Mouse (Mus musculus): ENCODE measurements at regions not wholly inside any gene's neighbourhood (a gene's known extent, or its start where the extent isn't known, plus 50 kb on each side); places are given as distances from the start of the nearest gene placed in this dataset.
"Not testable (repeated sequence)": the region's sequence is repeated elsewhere in the genome, so short reads cannot be mapped to it uniquely, and the experiment has no call there.

- 24% methylated on average over 11 of the region's 16 CpGs for WGBS
- H3K4me1 ChIP-seq; H3K9me3 ChIP-seq; H3K27me3 ChIP-seq (ENCODE audit: poor library complexity, severe bottlenecking); DNase-seq (ENCODE audit: extremely low spot score, low spot score); H3K36me3 ChIP-seq (replicated peaks); H3K4me3 ChIP-seq; H3K27ac ChIP-seq: not testable (repeated sequence)
Observed at GRCm38 (mm10) chr6:114538185-114538584, 104.7 kb upstream of the Atg7 start.

GRCm38 (mm10) chr6:114550096-114550669 lies 92.7 kb upstream of the Atg7 start:
- not testable (repeated sequence) for H3K4me3 ChIP-seq; H3K27me3 ChIP-seq (ENCODE audit: poor library complexity, severe bottlenecking); H3K4me1 ChIP-seq; H3K9me3 ChIP-seq; H3K27ac ChIP-seq; H3K36me3 ChIP-seq (replicated peaks)
- peak; percentile 12 for DNase-seq (ENCODE audit: extremely low spot score, low spot score)
- WGBS, result 42% methylated on average over 23 of the region's 23 CpGs

- H3K4me3 ChIP-seq; H3K27ac ChIP-seq; H3K27me3 ChIP-seq (ENCODE audit: poor library complexity, severe bottlenecking); H3K36me3 ChIP-seq (replicated peaks); H3K9me3 ChIP-seq; H3K4me1 ChIP-seq; DNase-seq (ENCODE audit: extremely low spot score, low spot score): not testable (repeated sequence)
- WGBS, result 58% methylated on average over 4 of the region's 12 CpGs
Observed at GRCm38 (mm10) chr6:114553072-114553471, 89.8 kb upstream of the Atg7 start.

- not testable (repeated sequence) for H3K4me1 ChIP-seq
Observed at GRCm38 (mm10) chr6:114555186-114555585, 87.7 kb upstream of the Atg7 start.

GRCm38 (mm10) chr6:114577319-114577718 lies 65.6 kb upstream of the Atg7 start:
- not testable (repeated sequence) for H3K4me1 ChIP-seq; H3K27me3 ChIP-seq (ENCODE audit: poor library complexity, severe bottlenecking); H3K36me3 ChIP-seq (replicated peaks); H3K27ac ChIP-seq; H3K9me3 ChIP-seq; H3K4me3 ChIP-seq
- WGBS, result 9% methylated on average over 8 of the region's 15 CpGs
- peak; percentile 64 for DNase-seq (ENCODE audit: extremely low spot score, low spot score)

More at GRCm38 (mm10) chr6:114555186-114555585, 87.7 kb upstream of the Atg7 start:
- H3K4me3 ChIP-seq; H3K9me3 ChIP-seq; H3K36me3 ChIP-seq (replicated peaks); H3K27ac ChIP-seq; H3K27me3 ChIP-seq (ENCODE audit: poor library complexity, severe bottlenecking): not testable (repeated sequence)
- peak; percentile 53 for DNase-seq (ENCODE audit: extremely low spot score, low spot score)
- 6% methylated on average over 8 of the region's 15 CpGs for WGBS
